Mouse (Mus musculus): ENCODE results near the gene Miga1.
"Not testable (repeated sequence)": the region's sequence is repeated elsewhere in the genome, so short reads cannot be mapped to it uniquely, and the experiment has no call there.

The Miga1 gene

DNA sequence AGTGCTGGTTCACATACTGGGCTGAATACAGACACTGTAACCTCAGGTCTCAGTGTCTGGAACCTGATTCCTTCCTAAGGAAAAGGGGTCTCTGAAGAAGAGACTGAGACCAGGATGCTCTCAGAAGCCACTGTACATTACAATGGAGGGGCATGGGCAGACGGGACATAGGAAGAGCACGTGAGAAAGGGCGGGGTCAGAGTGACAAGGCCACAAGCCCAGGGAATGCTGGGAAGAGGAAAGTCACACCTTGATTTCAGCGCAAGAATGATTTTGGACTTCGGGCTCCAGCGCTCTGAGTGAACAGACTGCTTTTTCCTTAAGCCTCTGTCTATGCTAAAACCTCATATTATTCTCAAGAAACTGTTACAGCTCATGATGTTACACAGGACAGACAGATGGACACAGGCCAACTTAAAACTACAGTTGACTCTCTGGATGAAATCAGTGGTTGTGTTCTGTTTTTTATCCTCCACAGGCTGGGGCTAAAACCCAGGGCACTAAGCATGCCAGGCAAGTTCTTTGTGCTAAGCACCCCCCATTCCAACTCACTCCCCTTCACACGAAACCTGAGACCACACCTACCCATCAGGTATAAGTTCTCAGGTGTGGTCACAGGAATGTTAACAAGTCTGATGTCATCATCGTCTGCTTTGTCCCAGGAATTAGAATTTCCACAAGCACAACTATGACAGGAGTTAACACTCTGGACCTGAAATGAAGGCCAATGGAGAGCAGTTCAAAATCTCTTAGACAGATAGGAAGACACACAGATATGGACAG lies 18.3 kb downstream of the Miga1 start:
- no peak for DNase-seq (ENCODE audit: extremely low spot score)

DNA sequence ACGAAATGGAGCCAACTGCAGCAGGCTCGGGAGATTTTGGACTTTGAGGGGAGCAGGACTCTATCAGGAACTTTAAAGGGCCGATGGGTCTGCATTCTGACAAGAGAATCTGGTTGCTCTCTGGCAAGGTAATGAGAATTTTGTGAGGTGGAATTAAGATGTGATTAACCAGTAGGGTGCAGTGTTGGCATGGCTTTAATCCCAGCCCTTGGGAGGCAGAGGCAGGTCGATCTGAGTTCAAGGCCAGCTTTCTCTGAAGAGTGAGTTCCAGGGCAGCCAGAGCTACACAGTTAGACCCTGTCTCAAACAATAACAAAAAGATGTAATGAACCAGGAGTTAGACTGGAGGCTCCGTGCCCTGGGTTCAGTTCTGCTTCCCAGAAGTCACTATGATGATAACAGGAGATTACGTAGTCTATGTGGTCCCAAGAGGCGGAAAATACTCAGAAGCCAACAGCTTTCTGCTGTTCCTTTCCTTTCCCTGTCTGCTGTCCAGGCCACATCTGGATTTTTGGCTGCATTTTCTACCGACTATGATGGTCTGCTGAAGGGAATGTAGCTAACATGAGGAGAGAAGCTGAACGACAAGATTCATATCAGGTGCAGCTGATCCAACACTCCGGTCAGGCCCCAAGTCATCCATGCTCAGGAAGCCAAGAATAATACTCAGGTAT lies 19.1 kb downstream of the Miga1 start:
- DNase-seq (ENCODE audit: extremely low spot score) = no peak

DNA sequence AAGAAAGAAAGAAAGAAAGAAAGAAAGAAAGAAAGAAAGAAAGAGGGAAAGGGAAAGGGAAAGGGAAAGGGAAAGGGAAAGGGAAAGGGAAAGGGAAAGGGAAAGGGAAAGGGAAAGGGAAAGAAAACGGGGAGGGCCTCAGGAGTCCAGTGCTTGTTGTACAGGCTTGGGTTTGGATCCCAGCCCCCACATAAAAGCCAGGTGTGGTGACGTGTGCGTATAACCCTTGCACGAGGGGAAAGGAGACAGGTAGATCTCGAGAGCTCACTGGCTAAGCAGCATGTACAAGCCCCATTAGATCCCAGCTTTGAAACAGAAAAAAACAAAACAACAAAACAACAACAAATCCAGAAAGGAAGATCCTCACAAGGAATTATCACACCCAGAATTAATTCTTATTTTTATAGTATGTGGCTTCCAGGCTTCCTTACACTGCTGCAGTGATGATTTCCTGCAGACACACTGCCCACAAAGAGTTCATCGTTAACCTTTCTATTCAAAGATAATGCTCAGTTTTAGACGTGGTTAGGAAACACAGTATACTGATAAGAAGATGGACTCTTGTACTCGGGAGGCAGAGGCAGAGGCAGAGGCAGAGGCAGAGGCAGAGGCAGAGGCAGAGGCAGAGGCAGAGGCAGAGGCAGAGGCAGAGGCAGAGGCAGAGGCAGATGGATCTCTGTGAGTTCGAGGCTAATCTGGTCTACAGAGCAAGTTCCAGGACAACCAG lies 23.6 kb downstream of the Miga1 start:
- DNase-seq (ENCODE audit: extremely low spot score) = not testable (repeated sequence)

DNA sequence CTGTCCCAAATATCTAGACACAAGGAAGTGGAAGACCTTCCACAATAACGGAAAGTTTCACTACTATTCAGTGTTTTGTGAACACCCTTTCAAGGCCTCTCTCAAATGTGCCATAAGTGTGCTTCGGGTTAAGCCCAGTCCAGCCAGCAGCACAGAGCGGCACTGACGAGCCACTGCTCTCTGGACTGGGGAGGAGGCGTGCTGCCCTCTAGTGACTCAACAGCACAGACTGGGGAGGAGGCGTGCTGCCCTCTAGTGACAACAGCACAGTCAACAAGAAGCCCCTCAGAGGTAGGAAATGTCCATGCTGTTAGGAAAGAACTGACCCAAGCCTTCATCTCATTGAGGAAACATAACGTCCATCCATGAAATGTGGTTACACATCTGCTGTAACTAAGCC lies 24.6 kb downstream of the Miga1 start:
- peak; percentile 83 for DNase-seq (ENCODE audit: extremely low spot score)

- not testable (repeated sequence) for DNase-seq (ENCODE audit: extremely low spot score)
Observed at GRCm38 (mm10) chr3:152314666-152315065, 25.5 kb downstream of the Miga1 start.

DNA sequence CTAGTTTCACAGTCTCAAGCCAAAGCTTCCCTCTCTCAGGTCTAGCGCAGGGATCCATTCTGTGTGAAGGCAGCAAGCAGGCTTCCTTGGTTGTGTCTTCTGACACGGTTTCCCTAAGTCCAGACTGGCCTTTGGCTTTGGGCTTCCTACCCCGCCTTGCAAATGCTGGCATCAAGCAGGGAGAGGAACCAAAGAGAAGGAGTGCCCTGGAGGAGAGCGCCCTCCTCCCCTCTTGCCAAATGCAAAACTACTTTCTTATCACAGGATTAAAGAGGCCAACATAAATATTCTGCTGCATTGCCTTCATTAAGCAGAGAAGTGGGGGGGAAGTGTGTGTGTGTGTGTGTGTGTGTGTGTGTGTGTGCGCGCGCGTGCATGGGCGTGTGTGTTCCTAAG lies 31.0 kb downstream of the Miga1 start:
- no peak for DNase-seq (ENCODE audit: extremely low spot score)

GRCm38 (mm10) chr3:152308485-152309249 lies 31.5 kb downstream of the Miga1 start:
- peak; percentile 23 for DNase-seq (ENCODE audit: extremely low spot score)

DNA sequence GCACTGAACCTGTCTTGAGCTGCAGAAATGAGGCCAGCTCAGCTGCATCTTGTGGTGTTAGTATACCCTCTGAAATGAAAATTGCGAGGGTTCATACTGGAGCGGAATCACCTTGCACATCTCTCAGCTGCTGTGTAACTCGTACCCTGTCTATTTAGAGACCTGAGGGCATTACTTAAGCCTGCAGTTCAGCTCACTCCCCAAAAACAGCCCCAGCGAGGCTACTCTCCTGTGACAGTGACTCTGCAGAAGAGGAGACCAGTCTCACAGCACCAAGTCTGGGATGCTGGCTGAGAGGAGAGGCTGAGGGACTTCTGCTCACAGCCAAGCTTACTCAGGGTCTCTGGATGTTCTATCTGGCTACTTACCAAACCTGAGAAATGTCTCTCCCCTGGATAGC lies 34.2 kb downstream of the Miga1 start:
- no peak for DNase-seq (ENCODE audit: extremely low spot score)

- no peak for DNase-seq (ENCODE audit: extremely low spot score)
Observed at GRCm38 (mm10) chr3:152305080-152305479, 35.1 kb downstream of the Miga1 start.

- DNase-seq (ENCODE audit: extremely low spot score) = no peak
Observed at GRCm38 (mm10) chr3:152304093-152304815, 36.0 kb downstream of the Miga1 start.

DNA sequence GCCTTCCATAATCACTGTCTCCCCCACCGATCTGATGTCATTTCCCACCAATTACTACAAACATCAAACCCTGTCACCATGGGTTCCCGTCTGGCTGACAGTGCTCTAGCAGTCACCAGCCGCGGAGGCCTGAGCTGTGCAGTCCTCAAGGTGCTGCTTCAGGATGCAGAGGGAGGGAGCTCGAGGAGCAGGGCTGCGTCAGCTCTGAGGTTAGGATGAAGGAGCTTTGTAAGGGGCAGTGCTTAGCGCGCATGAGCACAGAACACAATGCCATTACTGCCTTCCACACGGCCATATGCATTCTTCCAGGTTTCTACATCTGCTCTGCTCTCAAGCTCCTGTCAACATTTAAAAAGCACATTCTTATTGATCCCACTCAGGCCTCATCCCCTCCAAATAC lies 37.2 kb downstream of the Miga1 start:
- no peak for DNase-seq (ENCODE audit: extremely low spot score)

GRCm38 (mm10) chr3:152300376-152301337 lies 39.5 kb downstream of the Miga1 start:
- DNase-seq (ENCODE audit: extremely low spot score) = no peak

DNA sequence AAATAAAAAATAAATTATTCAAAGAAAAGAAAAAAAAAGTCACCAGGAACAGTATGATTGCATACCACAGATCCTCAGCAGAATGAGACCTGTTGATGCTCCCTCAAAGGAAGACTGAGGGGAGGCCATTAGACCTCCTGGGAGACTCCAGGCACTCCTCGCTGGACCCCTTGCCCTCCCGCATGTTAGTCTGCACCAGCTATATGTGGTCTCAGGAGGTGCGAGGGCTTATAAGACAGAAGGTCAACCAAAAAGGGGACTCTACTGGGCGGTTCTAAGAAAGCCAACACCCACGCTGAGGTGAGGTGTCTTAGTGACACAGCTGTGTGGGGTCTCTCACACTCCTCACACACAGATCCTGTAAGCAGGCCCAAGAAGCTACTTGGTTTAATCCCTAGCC lies 44.3 kb downstream of the Miga1 start:
- DNase-seq (ENCODE audit: extremely low spot score) = no peak

- DNase-seq (ENCODE audit: extremely low spot score) = no peak
Observed at GRCm38 (mm10) chr3:152294400-152294799, 45.8 kb downstream of the Miga1 start.

DNA sequence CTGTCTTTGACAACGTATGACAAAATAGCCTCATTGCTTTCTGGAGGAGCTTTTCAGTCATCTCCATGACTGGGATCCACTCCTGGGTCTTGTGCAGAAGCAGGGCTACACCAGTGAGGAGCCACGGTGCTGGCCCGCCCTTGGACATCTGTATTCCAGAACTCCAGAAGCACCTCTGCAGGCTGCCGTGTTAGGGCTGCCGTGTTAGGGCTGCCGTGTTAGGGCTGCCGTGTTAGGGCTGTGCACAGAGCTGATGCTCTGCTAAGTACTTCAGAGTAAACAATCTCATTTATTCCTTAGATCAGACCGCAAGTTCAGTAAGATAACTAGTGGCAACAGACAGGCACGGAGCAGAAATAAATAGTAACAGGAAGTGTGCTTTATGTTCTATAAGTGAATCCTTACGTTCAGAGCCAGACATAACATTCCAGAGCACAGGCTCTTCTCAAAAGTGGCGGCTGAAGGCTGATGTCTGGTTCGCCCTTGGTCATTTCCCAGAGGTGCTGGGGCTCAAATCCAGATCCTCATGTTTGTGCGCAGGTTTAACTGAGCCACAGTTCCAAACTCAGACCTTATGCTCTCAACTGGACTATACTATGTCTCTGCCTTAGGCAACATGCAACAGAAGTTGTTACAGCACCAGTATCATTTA lies 46.6 kb downstream of the Miga1 start:
- no peak for DNase-seq (ENCODE audit: extremely low spot score)

DNA sequence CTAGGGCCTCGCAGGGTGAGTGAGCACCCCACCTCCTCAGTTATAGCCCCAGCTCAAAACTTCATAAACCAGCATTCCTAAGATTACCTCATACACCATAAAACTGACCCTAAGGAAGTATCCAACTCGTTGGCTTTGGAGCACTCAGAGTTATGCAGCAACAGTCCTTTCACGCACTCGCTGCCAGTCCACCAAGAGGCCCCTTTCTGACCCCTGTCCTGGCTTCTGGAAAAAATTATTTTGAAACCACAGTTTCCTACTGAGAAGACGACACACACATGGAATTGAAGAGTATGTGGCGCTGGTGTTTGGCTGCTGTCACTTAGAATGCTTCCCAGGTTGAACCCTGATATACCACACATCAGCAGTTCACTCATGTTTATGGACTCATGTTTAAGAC lies 48.3 kb downstream of the Miga1 start:
- no peak for DNase-seq (ENCODE audit: extremely low spot score)

GRCm38 (mm10) chr3:152290175-152290798 lies 49.9 kb downstream of the Miga1 start:
- no peak for DNase-seq (ENCODE audit: extremely low spot score)

DNA sequence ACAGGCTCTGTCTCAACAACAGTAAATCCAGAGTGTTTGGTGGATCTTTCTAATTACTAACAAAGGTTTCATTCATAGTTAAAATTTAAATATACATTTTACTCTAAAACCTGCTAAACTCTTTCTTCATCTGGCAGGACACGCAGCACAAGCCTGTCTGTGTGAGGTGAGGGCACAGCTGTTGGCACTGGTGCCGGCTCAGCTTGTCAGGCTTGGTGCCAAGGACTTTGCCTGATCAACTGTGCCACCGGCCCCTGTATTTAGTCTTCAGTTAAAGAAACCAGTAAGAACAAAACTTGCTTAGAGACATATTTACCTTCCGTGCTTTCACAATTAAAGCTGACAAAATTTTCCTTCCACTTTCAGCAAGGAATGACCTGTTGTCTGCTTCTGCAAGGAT lies 51.5 kb downstream of the Miga1 start:
- no peak for DNase-seq (ENCODE audit: extremely low spot score)

GRCm38 (mm10) chr3:152288276-152288675 lies 51.9 kb downstream of the Miga1 start:
- DNase-seq (ENCODE audit: extremely low spot score) = no peak
